Mouse (Mus musculus): Measurements from ENCODE around the gene Tmed2.
"Not testable (repeated sequence)": the region's sequence is repeated elsewhere in the genome, so short reads cannot be mapped to it uniquely, and the experiment has no call there.

Tmed2 gene

DNA sequence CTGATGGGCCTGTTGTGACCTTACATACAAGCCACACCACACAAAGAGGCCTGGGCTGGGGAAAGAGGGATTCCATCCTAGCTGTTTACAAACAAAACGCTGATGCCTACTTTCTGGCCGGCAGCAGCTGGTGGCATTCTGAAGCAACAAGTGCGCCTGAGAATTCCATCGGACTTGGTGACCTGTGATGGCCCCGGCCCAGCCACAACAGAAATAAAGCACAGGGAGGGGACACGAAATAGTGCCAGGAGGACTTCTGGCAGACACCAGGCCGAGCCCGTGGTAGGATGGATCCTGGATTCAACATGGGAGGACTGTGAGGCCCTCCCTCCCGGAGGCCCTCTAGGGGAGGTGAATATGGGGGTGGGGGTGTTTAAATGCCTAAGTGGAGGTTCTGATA lies 11.7 kb upstream of the Tmed2 start:
- DNase-seq (ENCODE audit: low read depth), result no peak

DNA sequence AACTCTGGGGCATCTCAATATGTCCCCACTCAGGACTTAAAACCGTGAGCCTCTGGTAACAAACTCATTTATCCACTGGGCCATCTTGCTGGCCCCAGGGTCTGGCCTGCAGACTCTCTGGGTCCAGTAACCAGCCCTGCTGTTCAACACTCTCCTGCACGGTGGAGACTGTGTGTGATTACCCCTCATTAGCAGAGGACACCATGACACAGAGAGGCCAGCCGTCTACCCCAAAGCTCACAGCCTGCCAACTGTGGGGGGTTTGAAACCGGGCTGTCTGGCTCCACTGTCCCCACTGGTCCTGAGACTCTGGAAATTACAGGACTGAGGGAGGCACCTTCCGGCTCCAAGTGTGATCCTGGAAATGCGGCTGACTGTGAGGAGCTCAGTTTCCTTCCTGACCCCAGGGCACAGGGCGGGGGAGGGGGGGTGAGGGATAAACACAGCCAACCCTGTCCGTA lies 11.3 kb upstream of the Tmed2 start:
- no peak for DNase-seq (ENCODE audit: low read depth)

DNA sequence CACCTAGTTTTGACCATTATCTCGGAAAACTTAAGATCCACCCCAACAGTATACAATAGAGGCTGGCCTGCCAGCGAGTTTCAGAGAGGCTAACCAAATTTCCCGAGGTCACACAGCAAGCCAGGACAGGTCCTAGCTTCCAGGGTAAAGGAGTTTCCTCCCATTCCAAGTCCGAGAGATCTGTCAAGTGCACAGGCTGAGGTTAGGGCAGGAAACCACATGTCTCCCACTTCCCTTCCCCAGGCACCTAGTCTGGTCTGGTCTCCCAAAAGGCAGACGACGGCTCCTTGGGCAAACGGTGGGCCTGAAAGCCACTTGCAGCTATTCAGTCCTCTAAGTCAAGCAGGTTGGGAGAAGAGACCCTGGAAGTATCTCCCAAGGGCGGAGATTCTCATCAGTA lies 10.8 kb upstream of the Tmed2 start:
- no peak for DNase-seq (ENCODE audit: low read depth)

DNA sequence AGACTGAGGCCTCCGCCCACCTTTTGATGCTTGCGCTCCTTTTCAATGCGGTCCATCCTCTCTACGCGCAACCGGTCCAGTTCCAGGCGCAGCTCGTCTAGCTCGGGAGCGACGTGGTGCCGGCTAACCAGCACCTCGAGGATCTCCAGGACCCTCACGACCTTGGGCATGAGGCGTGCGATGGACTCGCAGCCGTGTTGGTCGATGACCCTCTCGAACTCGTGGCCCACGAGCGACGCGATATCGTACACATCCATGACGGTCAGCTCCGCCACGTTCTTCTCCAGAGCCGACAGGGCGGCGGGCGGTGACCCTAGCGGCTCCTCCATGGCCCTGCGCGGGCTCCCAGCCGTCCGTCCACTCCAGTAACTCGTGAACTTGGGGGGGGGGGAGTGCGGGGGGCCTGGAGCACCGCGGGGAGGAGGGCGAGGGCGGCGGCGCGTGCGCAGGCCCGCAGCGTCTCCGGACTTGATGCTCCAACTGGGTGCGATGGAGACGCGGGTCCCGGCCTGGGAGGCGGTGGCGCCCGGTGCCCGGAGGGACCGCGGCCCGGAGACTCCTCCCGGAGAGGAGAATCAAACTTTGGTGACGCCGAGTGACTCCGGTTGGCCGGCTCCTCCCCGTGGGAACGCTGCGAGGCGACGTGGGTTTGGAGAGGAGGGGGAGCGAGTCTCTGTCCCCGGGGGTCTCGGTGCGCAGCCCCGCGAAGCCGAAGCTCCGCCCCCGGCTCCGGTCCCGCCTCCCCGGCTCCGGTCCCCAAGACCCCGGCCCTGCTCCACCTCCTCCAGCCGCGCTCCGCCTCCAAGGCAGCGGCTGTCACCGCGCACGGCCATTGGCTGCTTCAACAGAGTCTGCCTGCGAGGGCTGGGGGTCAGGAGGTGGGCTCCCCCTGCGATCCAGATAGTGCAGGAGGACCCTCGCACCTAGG lies 9.6 kb upstream of the Tmed2 start, which contains the start of gene Rilpl1:
Gene Rilpl1, minus strand, starts transcription at position 737 of the 928 bp plus-strand sequence.
- DNase-seq (ENCODE audit: low read depth), result peak; percentile 82

DNA sequence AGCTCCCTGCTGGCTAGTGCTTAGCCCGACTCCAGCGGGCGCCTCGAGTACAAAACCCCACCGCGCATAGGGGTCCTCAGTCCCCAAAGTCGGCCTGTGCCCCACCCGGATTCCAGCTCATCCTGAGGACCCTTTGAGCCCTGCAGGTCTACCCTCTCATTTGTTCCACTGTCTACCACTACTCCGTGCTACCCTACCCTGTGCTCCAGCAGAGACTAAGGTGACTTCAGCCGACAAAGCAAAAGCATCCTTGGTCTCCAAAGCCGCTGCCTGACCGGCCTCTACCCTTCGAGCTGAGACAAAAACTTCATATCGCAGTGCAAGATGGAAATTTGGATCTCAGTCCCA lies 8.9 kb upstream of the Tmed2 start:
- DNase-seq (ENCODE audit: low read depth), result no peak

DNA sequence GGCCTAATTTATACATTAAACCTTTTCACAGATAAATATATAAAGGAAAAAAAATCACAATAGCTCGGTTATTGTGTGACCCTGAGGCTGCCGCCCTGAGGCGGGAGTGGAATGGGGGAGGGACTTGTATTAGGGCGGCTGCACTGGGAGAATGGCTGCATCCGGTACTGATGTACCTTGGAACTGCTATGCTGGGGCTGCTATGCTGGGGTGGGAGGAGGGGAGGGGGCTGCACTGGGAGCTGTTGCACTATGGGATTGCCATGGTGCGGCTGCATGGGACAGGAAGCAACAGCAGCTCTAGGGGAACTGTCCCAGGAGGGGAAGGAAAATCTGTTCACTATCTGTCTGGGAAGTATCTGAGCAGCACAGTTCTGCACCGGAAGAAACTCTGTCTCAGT lies 8.0 kb upstream of the Tmed2 start:
- DNase-seq (ENCODE audit: low read depth), result no peak

DNA sequence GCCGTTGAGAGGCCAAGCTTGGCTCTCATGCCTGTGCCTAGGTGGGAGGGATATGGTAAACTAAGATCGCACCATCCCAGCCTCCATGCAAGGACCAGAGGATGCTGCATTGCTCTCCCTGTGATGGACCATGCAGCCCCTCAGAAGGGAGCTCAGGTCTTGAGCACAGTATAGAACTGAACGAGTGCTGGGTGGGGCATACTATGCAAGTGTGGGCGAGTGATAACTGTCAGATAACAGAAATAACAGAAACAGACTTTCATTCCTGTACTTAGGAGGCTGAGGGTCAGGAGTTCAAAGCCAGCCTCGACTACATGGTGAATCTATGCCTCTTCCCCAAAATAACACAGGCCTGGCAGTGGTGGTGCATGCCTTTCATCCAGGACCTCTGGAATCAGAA lies 5.5 kb upstream of the Tmed2 start:
- no peak for DNase-seq (ENCODE audit: low read depth)

DNA sequence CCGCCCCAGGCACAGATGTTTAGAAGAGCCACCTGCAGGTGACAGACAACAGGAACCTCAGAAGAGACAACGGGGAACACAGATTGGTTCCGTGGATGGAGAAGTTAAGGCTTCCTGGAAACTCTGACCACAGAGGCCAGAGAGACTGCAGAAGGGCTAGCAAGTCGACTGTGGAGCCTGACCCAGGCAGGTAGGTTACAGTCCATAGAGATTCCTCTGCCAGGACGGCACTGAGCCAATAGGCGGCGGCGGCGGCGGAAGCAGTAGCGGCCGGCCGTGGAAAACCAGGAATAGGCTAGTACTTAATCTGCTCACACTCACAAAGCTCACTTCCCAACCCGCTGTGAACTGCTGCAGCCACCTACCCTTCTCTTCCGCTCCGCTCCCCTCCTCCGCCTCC lies 3.7 kb upstream of the Tmed2 start:
- peak; percentile 45 for DNase-seq (ENCODE audit: low read depth)

DNA sequence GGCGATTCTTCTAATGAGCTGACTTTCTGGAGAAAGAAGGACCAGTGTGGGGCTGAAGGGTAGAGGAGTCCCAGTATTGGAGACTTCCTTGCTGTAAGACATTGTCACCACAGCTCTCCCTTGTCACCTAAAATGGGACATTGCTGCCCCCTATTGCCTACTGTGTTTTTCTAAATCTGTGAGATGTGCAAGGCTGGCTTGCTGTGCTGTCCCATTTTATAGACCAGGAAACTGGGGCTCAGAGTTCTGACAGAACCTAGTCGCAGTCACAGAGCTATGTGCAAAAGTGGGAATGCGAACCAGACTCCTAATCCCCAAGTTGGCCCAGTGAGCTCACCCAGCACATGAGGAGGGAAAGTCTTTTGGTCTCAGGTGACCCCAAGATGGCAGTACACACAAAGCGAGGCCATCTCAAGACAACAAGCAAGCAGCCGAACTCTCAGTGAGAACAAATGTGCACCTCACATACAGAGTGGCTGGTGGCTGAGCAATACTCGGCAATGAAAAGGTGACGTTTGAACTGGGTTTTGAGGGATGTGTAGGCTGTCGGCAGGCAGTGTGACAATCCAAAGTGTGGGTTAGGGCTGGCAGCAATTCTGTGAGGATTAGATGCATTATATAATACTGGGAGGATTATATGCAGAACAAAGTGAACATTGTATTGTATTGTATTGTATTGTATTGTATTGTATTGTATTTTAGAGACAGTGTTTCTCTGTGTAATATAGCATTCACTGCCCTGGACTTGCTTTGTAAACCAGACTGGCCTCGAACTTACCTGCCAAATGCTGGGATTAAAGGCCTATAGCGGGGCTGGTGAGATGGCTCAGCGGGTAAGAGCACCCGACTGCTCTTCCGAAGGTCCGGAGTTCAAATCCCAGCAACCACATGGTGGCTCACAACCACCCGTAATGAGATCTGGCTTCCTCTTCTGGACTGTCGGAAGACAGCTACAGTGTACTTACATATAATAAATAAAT lies 1.4 kb upstream of the Tmed2 start:
- peak; percentile 90 for DNase-seq (ENCODE audit: low read depth)

DNA sequence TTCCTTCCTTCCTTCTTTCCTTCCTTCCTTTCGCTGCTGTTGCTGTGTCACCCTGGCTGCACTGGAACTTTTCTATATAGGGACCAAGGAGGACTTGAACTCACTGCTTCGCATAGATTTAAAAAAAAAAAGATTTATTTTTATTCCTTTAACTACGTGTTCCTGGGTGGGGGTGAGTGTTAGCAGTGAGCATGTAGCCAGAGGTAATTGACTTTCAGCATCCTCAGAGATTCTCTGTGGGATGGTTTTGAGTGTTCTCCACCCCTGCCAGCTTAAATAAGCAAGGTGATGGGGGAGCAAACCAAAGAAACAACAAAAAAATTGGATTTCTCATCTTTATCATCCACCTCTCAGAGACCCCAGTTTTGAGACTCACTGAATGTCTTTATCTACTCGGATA lies 590 bp upstream of the Tmed2 start:
- no peak for DNase-seq (ENCODE audit: low read depth)

DNA sequence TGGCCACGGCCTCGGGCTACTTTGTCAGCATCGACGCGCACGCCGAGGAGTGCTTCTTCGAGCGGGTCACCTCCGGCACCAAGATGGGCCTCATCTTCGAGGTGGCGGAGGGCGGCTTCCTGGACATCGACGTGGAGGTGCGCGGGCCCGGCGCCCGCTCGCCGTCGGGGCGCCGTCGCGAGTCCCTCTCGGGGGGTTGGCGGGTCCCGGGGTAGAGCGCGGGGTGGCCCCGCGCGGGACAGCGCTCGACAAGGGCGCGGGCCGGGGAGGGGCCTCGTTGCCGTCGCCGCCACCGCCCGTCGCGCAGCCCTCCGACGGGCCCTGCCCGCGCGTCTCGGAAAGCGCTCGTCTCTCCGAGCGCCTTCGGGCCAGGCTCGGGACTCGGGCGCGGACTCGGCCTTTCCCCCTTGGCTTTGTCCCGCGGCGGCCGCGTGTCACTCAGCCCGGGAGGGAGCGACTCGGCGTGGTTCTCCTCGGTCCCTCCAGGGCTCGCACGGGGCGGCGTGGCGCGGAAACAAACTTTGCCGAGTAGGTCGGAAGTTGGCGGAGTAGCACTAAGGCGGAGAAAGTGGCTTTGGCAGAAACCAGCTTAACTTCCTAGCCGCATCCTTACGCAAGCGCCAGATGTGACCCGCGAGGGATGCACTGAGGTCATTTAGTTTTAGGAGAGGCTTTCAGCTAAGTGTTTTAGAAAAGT lies 558 bp downstream of the Tmed2 start:
- peak; percentile 83 for DNase-seq (ENCODE audit: low read depth)

DNA sequence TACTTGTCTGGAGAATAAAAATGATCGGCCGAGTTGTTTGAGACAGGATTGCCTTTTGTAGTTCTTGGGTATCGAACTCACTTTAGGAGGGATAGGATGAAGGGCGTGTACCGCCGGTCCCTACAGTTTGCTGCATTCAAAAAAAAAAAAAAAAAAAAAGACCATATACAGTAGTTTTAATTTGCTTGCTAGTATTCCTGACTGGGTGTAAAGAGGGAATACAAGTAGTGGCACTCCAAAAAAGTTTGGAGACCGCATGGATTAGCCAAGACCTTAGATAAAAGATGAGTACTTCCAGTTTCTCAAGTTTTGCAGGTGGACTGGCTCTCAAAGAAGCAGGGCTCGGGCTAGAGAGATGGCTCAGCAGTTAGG lies 1.1 kb downstream of the Tmed2 start:
- no peak for DNase-seq (ENCODE audit: low read depth)

DNA sequence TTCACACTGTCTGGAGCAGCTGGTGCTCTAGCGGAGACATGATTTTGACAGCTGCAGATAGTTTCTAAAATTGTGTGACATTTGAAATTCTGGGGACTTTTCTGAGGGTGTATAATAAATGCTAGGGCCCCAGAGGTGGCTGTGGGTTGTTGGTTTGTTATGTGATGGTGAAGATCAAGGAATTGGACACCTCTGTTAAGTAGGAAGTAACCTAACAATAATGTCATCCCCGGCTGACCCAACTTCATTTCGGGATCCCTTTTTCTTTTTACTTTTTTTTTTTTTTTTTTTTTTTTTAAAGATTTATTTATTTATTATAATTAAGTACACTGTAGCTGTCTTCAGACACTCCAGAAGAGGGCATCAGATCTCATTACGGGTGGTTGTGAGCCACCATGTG lies 10.2 kb downstream of the Tmed2 start:
- not testable (repeated sequence) for DNase-seq (ENCODE audit: low read depth)

DNA sequence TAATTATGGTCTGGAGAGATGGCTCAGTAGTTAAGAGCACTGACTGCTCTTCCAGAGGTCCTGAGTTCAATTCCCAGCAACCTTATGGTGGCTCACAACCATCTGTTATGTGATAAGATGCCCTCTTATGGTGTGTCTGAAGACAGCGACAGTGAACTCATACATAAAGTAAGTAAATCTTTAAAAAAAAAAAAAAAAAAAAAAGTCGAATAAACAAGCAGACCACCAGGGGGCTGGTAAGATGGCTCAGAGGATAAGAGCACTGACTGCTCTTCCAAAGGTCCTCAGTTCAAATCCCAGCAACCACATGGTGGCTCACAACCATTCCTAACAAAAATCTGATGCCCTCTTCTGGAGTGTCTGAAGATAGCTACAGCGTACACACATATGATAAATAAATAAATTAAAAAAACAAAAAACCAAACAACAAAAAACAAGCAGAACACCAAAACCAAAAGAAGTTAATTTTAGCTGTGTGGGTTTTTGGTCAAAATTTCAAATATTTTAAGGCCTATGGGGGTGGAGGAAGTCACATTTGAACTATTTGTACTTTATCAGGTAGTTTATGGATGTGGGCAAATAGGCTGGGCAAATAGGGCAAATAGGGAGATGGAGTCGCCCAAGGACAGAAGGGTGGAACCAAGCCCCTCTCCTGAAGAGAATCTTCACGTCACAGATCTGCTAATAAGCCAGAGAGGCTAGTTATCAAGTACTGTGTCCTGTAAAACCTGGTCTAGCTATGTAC lies 11.0 kb downstream of the Tmed2 start:
- peak; percentile 65 for DNase-seq (ENCODE audit: low read depth)

DNA sequence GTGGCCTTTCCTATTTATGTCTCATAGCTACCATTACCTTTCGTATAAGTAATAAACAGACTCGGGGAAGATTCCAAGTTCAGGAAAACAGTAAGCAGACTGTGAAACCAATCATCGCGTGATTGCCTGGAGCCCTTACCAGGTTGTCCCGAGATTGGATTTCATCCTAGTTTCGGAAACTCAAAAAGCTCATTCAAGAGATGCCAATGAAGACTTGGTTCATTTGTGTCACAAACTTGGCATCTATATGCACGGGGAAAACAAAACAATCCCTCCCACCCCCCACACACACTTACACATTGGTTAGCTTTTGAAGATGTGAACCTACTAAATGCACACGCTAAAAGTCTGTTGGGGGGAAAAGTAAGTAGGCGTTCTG lies 11.6 kb downstream of the Tmed2 start:
- no peak for DNase-seq (ENCODE audit: low read depth)

DNA sequence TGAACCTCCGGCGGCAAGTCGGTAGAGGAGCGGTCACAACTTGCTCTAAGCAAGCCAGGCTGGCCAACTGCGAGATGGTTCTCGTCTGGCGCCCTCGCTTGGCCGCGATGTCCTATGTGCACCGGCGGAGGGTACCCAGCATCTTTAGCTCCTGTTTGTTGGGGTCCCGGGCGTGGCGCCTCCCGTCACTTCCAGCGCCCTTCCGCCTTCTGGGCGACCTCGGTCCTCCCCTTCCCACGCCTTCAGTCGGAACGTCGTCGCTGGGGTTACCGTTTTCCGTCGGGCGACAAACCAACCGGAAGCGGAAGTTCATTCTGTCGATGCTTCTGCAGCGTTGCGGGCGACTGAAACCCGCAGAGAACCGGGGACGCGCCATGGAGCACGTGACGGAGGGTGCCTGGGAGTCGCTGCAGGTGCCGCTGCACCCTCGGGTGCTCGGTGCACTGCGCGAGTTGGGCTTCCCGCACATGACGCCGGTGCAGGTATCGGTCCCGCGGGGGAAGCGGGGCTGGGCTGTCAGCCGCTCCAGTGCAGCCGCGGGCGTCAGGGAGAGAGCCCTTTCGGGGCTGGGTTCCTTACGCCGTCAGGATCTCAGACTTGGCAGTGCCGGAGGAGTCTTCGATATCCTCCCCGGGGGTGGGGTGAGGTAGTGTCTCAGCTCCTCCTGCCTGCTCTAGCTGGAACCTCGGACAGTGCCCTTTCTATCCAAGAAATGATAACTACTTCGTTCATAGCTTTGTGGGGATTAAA lies 12.2 kb downstream of the Tmed2 start, which contains the start of gene Ddx55:
Gene Ddx55, plus strand, starts transcription at position 307 of the 750 bp plus-strand sequence.
- DNase-seq (ENCODE audit: low read depth), result peak; percentile 98

DNA sequence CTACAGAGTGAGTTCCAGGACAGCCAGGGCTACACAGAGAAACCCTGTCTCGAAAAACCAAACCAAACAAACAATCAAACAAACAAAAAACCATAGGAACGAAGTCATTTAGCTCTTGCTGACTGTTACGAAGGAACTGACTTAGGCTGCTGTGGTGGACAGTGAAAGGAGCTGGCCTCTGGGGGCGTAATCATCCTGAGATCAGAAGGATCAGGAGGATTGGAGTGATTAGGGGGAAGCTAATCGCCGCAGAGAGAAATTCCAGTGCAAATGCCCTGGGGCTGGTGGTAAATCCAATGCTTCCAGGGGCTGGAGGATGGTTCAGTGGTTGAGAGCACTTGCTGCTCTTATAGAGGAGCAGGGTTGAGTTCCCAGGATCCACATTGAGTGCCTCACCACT lies 13.1 kb downstream of the Tmed2 start:
- DNase-seq (ENCODE audit: low read depth), result no peak

DNA sequence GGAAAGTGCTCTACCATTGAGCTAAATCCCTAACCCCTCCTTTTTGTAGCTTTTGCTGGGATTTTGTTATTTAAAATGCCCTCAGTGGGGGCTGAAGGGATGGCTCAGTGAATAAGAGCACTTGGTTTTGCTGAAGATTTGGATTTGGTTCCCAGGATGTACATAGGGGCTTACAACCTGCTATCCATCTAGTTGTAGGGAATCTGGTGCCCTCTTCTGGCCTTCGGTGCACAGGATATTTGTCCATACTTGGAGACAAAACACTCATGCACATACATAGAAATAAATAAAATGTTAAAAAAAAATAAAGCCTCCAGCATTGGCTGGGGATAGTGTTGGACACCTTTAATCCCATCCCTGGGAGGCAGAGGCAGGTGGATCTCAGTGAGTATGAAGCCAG lies 14.7 kb downstream of the Tmed2 start:
- no peak for DNase-seq (ENCODE audit: low read depth)

DNA sequence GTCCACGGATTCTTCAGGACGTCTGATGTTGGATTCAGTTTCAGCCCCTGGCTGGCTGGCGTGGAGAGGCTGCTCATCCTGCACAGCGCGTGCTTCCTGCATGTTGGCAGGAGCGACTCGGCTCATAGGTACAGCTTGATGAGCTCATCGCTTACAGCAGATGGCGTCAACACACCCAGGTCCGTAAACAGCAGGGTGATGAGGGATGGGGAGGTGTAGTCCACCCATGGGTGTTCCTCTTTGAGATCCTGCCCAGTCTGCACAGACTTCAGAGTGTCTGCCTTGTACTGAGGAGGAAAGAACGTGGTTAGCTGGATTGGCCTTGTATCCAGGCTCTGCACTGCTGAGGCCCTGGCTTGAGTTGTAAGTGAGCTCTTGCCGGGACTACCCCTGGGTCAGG lies 30.6 kb downstream of the Tmed2 start:
- DNase-seq (ENCODE audit: low read depth), result no peak

DNA sequence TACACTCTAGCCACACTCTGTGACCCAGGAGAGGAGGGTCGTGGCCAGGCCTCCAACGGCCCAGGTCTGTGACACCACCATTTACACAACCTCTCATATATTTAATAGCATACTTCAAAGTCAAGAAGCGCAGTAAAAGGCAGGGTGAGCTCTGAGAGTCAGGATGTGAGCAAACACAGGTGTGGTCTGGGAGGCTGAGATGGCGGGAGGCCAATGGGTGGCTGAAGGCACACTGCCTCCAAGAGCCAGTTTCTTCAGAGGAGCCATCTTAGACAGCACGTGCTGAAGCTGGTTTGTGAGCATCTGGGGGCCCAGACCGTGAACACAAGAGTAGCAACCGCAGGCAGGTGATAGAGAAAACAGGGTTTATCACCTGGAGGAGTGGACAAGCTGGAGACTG lies 35.0 kb downstream of the Tmed2 start:
- DNase-seq (ENCODE audit: low read depth), result no peak

Data from induced T-regulatory cell, adult 2 months (primary cell).